Mouse (Mus musculus) layer of hippocampus, adult 6 months (tissue): ENCODE measurements around the gene Gm28557. TPM values are rescaled to one million over a fixed set of nuclear protein-coding genes. Genes with fewer than 3 reads are reported as not detected.

Source experiments
- long read RNA-seq, 2 experiments: library from polyadenylated mRNA; unstranded; transcript quantifications; one replicate each; pipeline ENCODE4 v2.0.0; 2019 to 2020
- polyA plus RNA-seq: library from polyadenylated mRNA; unstranded; fragments of <200 nt; fragmentation: Nextera tagmentation; gene quantifications from 2 replicates; pipeline ENCODE4 v1.2.3, GENCODE M21; 2021

Gm28557 gene
- polyA plus RNA-seq = 1.3 and 1.8 TPM in 2 replicates
- long read RNA-seq, experiment 1, partial matches to known transcripts = 0 of 2 reads
- long read RNA-seq, experiment 1, other reads (novel, unspliced or antisense) = 1 of 2 reads
- long read RNA-seq, experiment 2, partial matches to known transcripts = 0 of 7 reads
- long read RNA-seq, experiment 2, other reads (novel, unspliced or antisense) = 7 of 7 reads

GRCm38 (mm10) chr13:67108194-67108820 is at the start of gene Gm28557:
TSS of gene Gm28557 (minus strand) at chr13:67108604.

DNA sequence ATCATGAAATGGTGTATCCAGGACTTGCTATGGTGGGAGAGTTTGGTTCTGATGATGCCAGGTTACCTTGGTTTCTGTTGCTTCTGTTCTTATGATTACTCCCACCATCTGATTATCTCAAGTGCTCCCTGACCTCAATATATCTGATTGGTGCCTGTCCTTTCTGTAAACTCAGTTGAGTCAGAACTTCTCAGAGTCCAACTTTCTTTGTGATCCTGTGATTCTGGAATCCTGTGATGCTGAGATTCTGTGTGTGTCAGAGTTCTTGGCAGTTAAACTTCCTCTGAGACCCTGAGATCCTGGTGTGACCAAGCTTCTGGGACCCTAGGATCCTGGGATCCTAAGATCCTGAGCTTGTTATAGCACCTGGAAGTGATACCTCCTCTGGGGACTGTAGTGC is 13.0 kb upstream of the Gm28557 start, which contains the start of gene Zfp759:
Zfp759 (plus strand) TSS at position 301 of the 400 bp plus-strand sequence.

DNA sequence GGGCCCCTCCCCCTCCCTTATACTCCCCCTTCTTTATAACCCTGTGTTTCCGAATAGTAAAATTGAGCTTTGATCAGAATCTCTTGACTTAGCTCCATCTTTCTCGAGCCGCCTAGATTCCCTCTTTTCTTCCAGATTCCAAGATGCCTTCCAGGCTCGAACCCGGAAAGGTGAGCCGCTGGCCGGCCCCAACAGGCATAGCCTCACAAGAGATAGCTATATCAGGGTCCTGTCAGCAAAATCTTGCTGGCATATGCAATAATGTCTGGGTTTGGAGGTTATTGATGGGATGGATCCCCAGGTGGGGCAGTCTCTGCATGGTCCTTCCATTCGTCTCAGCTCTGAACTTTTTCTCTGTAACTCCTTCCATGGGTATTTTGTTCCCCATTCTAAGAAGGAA is 7.8 kb upstream of the Gm28557 start, which contains the start of gene Rslcan18:
Rslcan18 (minus strand) TSS at position 101 of the 400 bp plus-strand sequence.

DNA sequence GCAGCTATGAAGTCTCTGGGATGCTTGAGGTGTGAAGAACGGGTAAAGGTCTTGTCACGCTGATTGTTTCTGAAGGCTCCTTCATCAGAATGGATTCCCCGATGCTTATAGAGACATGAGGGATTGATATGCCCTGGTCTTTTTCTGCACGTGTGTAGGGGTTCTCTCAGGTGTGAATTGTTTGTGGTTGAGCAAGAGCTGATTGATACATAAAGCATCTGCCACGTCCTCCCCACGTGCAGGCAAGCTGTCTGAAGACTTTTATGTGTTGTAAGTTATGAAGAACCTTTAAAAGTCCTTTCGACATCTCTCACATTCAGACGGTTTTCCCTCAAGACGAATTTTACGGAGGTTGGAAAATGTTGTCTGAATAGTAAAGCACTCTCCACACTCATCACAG is 10.5 kb downstream of the Gm28557 start, which contains the start of gene Zfp708:
Zfp708 (minus strand) TSS at position 101 of the 400 bp plus-strand sequence.

GRCm38 (mm10) chr13:67060786-67061358 is 47.5 kb downstream of the Gm28557 start, which contains the start of gene Zfp712:
TSS of gene Zfp712 (minus strand) at chr13:67061170.

Other genes with a start within 250 kb of the Gm28557 start
- 1.2 and 1.4 TPM in 2 replicates for gene Gm10767, start 203.7 kb downstream of the Gm28557 start, polyA plus RNA-seq
- gene Zfp712, start 47.4 kb downstream of the Gm28557 start, polyA plus RNA-seq = 2.2 and 3.4 TPM in 2 replicates
- 1.4 and 2.3 TPM in 2 replicates for gene Zfp708, start 10.6 kb downstream of the Gm28557 start, polyA plus RNA-seq
- gene Rslcan18, start 7.7 kb upstream of the Gm28557 start, polyA plus RNA-seq = 0.09 TPM in 1 of 2 replicates, not detected in the other
- 1.4 and 1.8 TPM in 2 replicates for gene Zfp759, start 13.1 kb upstream of the Gm28557 start, polyA plus RNA-seq
- 1.5 and 2.0 TPM in 2 replicates for gene Rsl1, start 64.6 kb upstream of the Gm28557 start, polyA plus RNA-seq
- 0.87 and 1.0 TPM in 2 replicates for gene Zfp455, start 85.9 kb upstream of the Gm28557 start, polyA plus RNA-seq
- gene Zfp458, start 169.9 kb upstream of the Gm28557 start, polyA plus RNA-seq = 2.7 TPM in 2 replicates
- 0.26 and 0.28 TPM in 2 replicates for gene Zfp457, start 197.9 kb upstream of the Gm28557 start, polyA plus RNA-seq
- gene Zfp595, start 224.0 kb upstream of the Gm28557 start, polyA plus RNA-seq = 0.54 and 0.89 TPM in 2 replicates